ENCODE assay signal across 34 mouse cellular contexts in the genomic region with DNA sequence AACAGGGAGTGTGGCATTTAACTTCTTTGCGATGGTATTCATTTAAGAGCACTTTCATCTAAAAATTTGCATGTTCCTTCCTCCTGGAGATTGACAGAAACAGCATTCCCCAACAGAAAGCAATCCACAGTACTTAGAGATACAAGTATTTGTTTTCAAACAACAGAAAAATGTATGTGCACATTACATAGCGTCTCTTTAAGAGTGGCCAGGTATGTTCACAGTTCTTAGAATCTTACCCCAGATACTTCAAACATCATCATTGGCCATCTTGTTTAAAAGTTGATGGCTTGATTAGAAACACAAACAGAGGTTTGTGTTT.
"Had no signal": no experiment of that assay in that cellular context is flagged by ENCODE, and none has a peak within 500 bp of the region (broad histone marks: within the 10 kb centered on the region; RNA-seq: fewer than 3 reads in every experiment).

No protein-coding gene starts in this region.

- H3K36me3 ChIP-seq: heart, embryonic 10.5 days; heart, embryonic 12.5 days; heart, embryonic 13.5 days; heart, embryonic 15.5 days; hindbrain, embryonic 10.5 days; hindbrain, embryonic 12.5 days; hindbrain, embryonic 13.5 days; hindbrain, embryonic 15.5 days; intestine, embryonic 15.5 days; kidney, embryonic 15.5 days had no signal

- H3K9me3 ChIP-seq: heart, embryonic 10.5 days; heart, embryonic 12.5 days; heart, embryonic 13.5 days; heart, embryonic 15.5 days; hindbrain, embryonic 10.5 days; hindbrain, embryonic 12.5 days; hindbrain, embryonic 15.5 days; intestine, embryonic 15.5 days; kidney, embryonic 15.5 days had no signal

- ATAC-seq: inflammation-experienced regulatory T-cells, adult 6 months; intestine, embryonic 15.5 days; intestine, embryonic 16.5 days; intestine, postnatal 0 days had no signal

- H3K4me3 ChIP-seq: heart, embryonic 10.5 days; heart, embryonic 12.5 days; heart, embryonic 13.5 days; heart, embryonic 15.5 days; hindbrain, embryonic 10.5 days; hindbrain, embryonic 12.5 days; hindbrain, embryonic 13.5 days; hindbrain, embryonic 15.5 days; intestine, embryonic 15.5 days; kidney, embryonic 15.5 days; layer of hippocampus, adult 2 months; left cerebral cortex, adult 2 months had no signal

- H3K4me1 ChIP-seq: heart, embryonic 10.5 days; heart, embryonic 12.5 days; heart, embryonic 15.5 days; hindbrain, embryonic 15.5 days; intestine, embryonic 15.5 days had no signal

- H3K9ac ChIP-seq: heart, embryonic 12.5 days; heart, embryonic 13.5 days; heart, embryonic 15.5 days; hindbrain, embryonic 12.5 days; hindbrain, embryonic 13.5 days; hindbrain, embryonic 14.5 days; hindbrain, embryonic 15.5 days; intestine, embryonic 15.5 days; kidney, embryonic 15.5 days had no signal

- DNase-seq: heart, postnatal 10 days; heart, postnatal 14 days; heart, postnatal 36 days; heart, postnatal 4 days; kidney, adult 11 months; kidney, adult 18-20 months; kidney, adult 2 months; kidney, adult 8-10 months; kidney, adult 9 months; kidney, postnatal 10 days; kidney, postnatal 14 days; kidney, postnatal 36 days; kidney, postnatal 4 days; layer of hippocampus, adult 9-11 months; layer of hippocampus, postnatal 36 days had no signal

- H3K4me2 ChIP-seq: heart, embryonic 11.5 days; heart, embryonic 12.5 days; heart, embryonic 13.5 days; heart, embryonic 15.5 days; hindbrain, embryonic 12.5 days; hindbrain, embryonic 13.5 days; hindbrain, embryonic 14.5 days; hindbrain, embryonic 15.5 days; intestine, embryonic 15.5 days; kidney, embryonic 15.5 days had no signal

- H3K27me3 ChIP-seq: heart, embryonic 12.5 days; heart, embryonic 13.5 days; heart, embryonic 15.5 days; hindbrain, embryonic 12.5 days; hindbrain, embryonic 13.5 days; hindbrain, embryonic 15.5 days; intestine, embryonic 15.5 days; kidney, embryonic 15.5 days had no signal

- H3K27ac ChIP-seq: heart, embryonic 10.5 days; heart, embryonic 13.5 days; heart, embryonic 15.5 days; hindbrain, embryonic 10.5 days; hindbrain, embryonic 13.5 days; hindbrain, embryonic 14.5 days; hindbrain, embryonic 15.5 days; hindbrain, postnatal 0 days; intestine, embryonic 15.5 days; kidney, embryonic 15.5 days; kidney, postnatal 0 days; layer of hippocampus, adult 2 months; left cerebral cortex, adult 2 months had no signal
